Mouse (Mus musculus) spleen, postnatal 14 days (tissue): Measurements from ENCODE around the gene Pdcd1.
"Not testable (repeated sequence)": the region's sequence is repeated elsewhere in the genome, so short reads cannot be mapped to it uniquely, and the experiment has no call there.

Experiments used
- DNase-seq, 2 experiments: peaks; one replicate each; pipeline ENCODE4 v3.0.0; 2021 to 2022; ENCODE audit warnings: low spot score in 2 of 2

Pdcd1 gene

DNA sequence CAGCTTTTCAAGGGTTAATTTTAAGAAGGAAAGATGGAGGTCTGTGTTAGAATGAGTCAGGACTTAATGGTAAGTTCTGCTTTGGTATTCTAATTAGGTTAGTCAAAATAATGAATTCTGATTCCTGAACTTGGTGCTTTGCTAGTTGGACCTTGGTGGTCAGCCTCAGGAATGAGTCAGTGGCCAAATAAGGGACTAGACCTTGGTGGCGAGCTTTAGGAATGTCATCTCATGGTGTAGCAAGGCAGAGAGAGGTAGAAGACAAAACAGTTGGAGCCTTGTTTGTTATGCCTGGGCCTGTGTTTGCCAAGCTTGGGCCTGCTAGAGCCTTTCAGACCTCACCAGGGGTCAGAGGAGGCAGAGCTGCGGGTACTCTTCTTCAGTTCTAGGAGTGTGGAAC lies 23.6 kb downstream of the Pdcd1 start:
- no peak for DNase-seq

DNA sequence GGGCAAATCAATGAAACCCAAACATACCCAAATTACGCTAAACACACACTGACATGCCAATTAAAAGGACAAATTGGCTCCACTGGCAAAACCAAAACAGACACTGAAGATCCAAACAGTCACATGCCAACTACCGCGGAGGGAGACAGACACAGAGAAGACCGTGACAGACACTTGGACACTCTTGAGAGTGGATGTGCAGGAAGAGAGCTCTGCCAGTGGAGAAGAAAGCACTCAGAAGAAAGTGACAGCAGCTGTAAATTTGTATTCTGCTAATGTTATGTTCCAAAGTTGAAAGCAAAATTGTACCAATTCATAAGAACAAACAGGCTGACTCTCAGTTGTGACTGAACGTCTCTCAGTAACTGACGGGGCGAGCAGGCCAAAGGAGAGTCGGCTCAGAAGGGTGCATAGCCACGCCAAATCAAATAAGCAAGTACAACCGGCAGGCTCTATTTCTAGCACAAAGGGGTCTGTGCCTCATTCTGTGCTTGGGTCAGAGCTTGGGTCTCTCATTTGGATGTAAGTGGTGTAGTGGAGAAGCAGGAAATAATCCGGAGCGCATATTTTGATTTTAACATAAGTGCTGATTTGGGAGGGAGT lies 24.7 kb downstream of the Pdcd1 start:
- no peak for DNase-seq

- no peak for DNase-seq
These were observed 32.2 kb downstream of the Pdcd1 start, which contains the start of gene Neu4 for GRCm38 (mm10) chr1:94020151-94020550. TSS of gene Neu4 (plus strand) at chr1:94020451.

DNA sequence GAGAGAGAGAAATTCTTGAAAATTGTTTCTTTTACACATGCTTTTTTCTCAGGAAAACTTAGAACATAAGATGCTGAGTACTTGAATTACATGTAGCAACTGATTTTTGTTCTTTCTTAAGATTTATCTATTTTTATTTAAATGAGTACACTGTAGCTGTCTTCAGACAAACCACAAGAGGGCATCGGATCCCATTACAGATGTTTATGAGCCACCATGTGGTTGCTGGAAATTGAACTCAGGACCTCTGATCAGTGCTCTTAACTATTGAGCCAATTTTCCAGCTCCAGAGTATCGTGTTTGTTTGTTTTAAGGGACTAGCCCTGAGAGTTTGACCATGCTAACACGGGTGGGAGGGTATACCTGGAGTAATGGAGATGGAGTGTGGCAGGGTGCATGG lies 40.7 kb downstream of the Pdcd1 start:
- DNase-seq = no peak

DNA sequence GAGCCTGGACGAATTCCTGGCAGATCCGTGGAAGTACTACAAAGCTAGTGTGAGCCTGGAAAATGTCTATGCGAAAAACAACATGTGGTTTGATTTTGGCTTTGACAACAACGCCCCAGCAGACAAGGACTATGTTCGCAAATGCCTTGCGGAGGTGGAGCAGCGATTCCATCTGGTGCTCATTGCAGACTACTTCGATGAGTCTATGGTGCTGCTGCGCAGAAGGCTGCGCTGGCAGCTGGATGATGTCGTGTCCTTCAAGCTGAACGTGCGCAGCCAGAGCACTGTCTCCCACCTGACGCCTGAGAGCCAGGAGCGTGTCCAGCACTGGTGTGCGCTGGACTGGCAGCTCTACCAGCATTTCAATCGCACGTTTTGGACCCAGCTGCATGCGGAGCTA lies 43.5 kb downstream of the Pdcd1 start:
- DNase-seq = not testable (repeated sequence)

DNA sequence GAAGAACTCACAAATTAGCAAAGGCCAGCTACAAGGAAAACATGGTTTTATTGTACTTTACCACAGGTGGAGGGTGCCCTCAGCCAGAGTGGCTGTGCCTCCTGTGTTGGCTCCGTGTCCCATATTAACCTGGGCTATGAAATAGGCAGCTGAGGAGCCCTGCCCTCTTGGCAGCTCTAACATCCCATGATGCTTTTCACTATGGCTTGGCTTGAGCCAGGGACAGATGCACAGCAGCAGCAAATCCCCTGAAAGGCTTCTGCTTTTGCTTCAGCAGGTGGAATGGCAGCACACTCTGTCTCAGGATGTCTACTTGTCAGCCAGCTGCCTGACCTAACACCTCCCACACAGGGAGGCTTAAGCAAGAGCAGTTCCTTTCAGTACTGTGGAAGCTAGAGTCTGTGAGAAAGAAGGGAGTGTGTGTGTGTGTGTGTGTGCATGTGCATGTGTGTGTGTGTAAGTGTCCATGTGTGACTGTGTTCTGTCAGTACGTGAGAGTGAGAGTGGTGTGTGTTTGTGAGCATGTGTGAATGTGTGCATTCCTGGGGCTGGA lies 46.3 kb downstream of the Pdcd1 start:
- DNase-seq = not testable (repeated sequence)

GRCm38 (mm10) chr1:94001023-94001422 lies 51.3 kb downstream of the Pdcd1 start:
- no peak for DNase-seq

DNA sequence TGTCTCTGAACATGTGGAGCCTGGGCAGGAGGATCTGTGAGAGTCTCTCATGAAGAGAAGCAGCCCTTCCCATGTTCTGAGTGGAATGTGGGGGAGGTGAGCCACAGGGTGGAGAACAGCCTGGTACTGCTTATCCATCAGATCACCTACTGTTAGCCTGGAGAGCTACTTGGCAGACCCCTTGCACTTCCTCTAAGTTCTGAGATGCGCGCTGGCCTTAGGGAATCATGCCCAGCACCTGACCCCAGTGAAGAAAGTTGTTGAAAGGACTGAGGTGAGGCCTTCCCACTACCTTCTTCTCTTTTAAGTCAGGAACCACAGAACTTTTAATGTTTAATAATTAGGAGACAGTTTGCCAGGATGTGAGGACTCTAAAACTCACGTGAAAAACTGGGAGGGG lies 60.9 kb downstream of the Pdcd1 start:
- DNase-seq = not testable (repeated sequence)

- not testable (repeated sequence) for DNase-seq
These were observed 61.3 kb downstream of the Pdcd1 start for GRCm38 (mm10) chr1:93991068-93991467.

GRCm38 (mm10) chr1:93990209-93990608 lies 62.1 kb downstream of the Pdcd1 start, which contains the start of gene Gal3st2c:
TSS of gene Gal3st2c (plus strand) at chr1:93990509.
- DNase-seq = not testable (repeated sequence)

DNA sequence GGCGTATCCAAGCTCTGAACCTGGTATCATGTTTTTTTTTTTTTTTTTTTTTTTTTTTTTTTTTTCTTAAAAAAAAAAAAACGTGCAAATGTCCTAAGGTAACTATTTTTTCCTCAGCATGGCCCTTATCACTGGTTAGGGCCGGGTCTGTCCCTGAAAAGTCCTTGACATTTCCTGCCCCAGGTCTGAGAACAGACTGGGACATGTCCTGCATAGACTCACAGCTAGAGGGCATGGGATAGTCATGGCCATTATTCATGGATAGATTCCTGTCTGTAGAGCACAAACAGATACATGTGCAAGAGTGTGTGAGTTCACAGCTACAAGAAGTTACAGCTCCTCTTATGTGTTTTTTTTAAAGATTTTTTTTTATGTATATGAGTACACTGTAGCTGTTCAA lies 63.6 kb downstream of the Pdcd1 start:
- no peak for DNase-seq
